Mouse (Mus musculus): ENCODE results near the gene Mdm4. TPM values are rescaled to one million over a fixed set of nuclear protein-coding genes. Genes with fewer than 3 reads are reported as not detected.

Mdm4 gene
- total and polyA plus RNA-seq, 3 experiments = 22.9 to 25.9 (median 23.7) TPM

DNA sequence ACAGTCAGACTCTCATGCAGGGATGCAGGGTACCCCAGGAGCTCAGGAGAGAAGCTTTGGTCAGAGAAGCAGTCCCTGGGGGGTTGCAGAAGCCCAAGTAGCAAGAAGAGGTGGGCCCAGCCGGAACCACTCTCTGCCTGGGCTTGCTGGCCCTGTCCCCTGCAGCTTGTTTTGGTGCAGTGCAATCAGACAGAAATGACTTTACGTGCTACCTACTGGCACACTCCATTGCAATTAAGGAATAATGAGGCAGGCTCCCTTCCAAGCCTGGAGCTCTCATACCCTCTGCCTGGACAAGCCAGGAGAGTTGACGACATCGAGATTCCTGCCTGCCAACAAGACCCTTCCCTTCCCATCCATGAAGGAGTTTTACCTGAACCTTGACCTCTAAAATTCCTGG, 100.1 kb downstream of the Mdm4 start:
- DNase-seq = no peak
- WGBS = 84% methylated on average over 4 of the region's 4 CpGs

DNA sequence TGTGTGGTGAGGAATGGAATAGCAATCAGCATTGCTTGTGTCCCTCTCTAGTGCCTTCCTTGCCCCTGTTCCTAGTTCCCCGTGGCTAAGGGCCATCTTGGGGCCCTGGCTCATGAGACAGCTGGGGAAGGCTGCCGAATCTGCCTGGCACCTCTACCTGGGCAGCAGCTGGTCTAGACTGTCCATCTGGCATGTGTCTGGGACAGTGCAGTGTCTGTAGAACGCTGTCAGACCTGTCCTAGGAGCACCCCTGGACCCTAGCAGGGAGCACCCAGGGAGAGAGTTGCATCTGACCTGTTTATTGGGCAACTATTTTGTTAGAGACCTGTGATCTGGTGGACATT, 101.5 kb downstream of the Mdm4 start:
- intact Hi-C loops (cut with DNase I) = no loop called here
- DNase-seq = no peak
- H3K9ac ChIP-seq (ENCODE audit: low read depth, low read length) = no peak overlapping the region
- TF ChIP-seq CTCF (IDR thresholded peaks at IDR 0.05) (no peak), EP300 (IDR thresholded peaks at IDR 0.05; ENCODE audit: insufficient read depth, low read depth, low read length) (no peak), POLR2A (IDR thresholded peaks at IDR 0.05; ENCODE audit: insufficient read depth, low read depth, low read length) (no peak)
- no peaks in the 10 kb centered on the region for H3K27me3 ChIP-seq (ENCODE audit: control insufficient read depth, insufficient read depth, low read length)
- no peaks in the 10 kb centered on the region for H3K4me1 ChIP-seq (ENCODE audit: control insufficient read depth, insufficient read depth, low read length)
- no peak overlapping the region for H3K4me3 ChIP-seq
- H3K27ac ChIP-seq = no peak overlapping the region
- WGBS = 72% methylated on average over 3 of the region's 3 CpGs
- H3K36me3 ChIP-seq (ENCODE audit: control insufficient read depth, insufficient read depth, low read length) = no peaks in the 10 kb centered on the region
- no peaks in the 10 kb centered on the region for H3K79me2 ChIP-seq (replicated peaks; ENCODE audit: control insufficient read depth, insufficient read depth, low read length)

More for the DNA sequence above, 100.1 kb downstream of the Mdm4 start:
- no peak overlapping the region for H3K4me3 ChIP-seq
- no peak overlapping the region for H3K9ac ChIP-seq (ENCODE audit: low read depth, low read length)
- no peaks in the 10 kb centered on the region for H3K36me3 ChIP-seq (ENCODE audit: control insufficient read depth, insufficient read depth, low read length)
- no peak overlapping the region for H3K27ac ChIP-seq
- TF ChIP-seq EP300 (IDR thresholded peaks at IDR 0.05; ENCODE audit: insufficient read depth, low read depth, low read length) (no peak), POLR2A (IDR thresholded peaks at IDR 0.05; ENCODE audit: insufficient read depth, low read depth, low read length) (no peak), CTCF (IDR thresholded peaks at IDR 0.05) (no peak)
- no peaks in the 10 kb centered on the region for H3K27me3 ChIP-seq (ENCODE audit: control insufficient read depth, insufficient read depth, low read length)
- no peaks in the 10 kb centered on the region for H3K79me2 ChIP-seq (replicated peaks; ENCODE audit: control insufficient read depth, insufficient read depth, low read length)
- intact Hi-C loops (cut with DNase I) = no loop called here
- H3K4me1 ChIP-seq (ENCODE audit: control insufficient read depth, insufficient read depth, low read length) = no peaks in the 10 kb centered on the region

DNA sequence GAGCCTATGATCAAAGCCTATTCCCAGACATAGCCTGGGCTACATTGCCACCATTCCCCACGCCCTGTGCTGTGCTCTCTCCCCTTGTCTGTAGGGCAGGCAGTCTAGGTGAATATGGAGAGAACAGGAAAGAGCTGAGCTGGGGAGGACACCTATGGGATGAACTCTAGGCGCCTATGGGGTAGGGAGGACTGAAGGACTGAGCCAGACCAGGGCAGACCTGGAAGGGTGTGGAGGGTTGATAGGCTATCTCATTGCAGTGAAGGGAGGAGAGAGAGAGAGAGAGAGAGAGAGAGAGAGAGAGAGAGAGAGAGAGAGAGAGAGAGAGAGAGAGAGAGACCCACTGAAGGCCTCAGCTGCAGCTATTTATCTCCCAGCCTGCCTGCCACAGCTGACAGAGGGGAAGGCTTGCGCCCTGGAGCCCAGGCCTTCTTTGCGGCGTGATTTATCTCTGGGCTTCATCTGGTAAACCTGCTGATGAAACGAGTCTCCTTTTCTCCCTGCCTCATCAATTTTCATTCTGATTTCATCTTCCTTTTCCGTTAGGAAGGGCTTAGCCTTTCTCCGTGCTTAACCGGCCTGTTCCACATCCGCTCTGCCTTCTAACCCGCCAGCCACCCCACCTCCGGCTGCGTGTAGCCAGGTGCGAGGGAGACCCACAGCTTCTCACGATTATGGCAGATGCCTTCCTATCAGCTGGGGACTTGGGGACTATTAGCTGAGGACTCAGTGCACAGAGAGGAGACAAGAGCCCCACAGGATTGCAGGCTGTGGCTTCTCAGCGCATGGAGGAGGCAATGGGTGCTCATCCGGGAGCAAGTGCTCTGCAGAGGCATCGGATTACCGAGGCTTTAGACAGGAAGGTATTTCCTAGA, 102.1 kb downstream of the Mdm4 start:
- H3K9ac ChIP-seq (ENCODE audit: low read depth, low read length) = no peak overlapping the region
- intact Hi-C loops (cut with DNase I) = no loop called here
- TF ChIP-seq CTCF (IDR thresholded peaks at IDR 0.05) (no peak), EP300 (IDR thresholded peaks at IDR 0.05; ENCODE audit: insufficient read depth, low read depth, low read length) (no peak), POLR2A (IDR thresholded peaks at IDR 0.05; ENCODE audit: insufficient read depth, low read depth, low read length) (no peak)
- H3K4me3 ChIP-seq = no peak overlapping the region
- H3K27me3 ChIP-seq (ENCODE audit: control insufficient read depth, insufficient read depth, low read length) = no peaks in the 10 kb centered on the region
- no peaks in the 10 kb centered on the region for H3K79me2 ChIP-seq (replicated peaks; ENCODE audit: control insufficient read depth, insufficient read depth, low read length)
- H3K36me3 ChIP-seq (ENCODE audit: control insufficient read depth, insufficient read depth, low read length) = no peaks in the 10 kb centered on the region
- no peaks in the 10 kb centered on the region for H3K4me1 ChIP-seq (ENCODE audit: control insufficient read depth, insufficient read depth, low read length)
- 62% methylated on average over 19 of the region's 19 CpGs for WGBS
- no peak for DNase-seq
- H3K27ac ChIP-seq = no peak overlapping the region

DNA sequence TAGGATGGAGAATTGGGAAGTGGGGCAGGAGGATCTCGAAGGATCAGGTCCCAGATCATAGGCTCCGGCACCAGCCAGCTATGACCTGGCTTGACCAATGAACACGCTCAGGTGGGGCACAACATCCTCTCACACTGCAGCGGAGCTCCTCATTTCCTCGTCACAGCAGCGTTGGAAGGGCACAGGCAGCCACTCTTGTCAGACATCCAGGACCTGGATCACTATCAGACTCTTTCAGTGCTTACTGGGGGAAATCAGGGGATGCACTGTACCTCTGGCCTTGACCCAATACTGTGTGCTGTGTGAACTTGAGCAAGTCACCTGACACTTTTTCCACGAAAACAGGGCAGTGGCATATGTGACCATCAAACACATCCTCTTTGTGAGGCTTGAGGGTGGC, 105.1 kb downstream of the Mdm4 start:
- intact Hi-C loops (cut with DNase I) = no loop called here
- H3K9ac ChIP-seq (ENCODE audit: low read depth, low read length) = no peak overlapping the region
- H3K79me2 ChIP-seq (replicated peaks; ENCODE audit: control insufficient read depth, insufficient read depth, low read length) = no peaks in the 10 kb centered on the region
- no peaks in the 10 kb centered on the region for H3K4me1 ChIP-seq (ENCODE audit: control insufficient read depth, insufficient read depth, low read length)
- WGBS = 73% methylated on average over 7 of the region's 7 CpGs
- H3K27me3 ChIP-seq (ENCODE audit: control insufficient read depth, insufficient read depth, low read length) = no peaks in the 10 kb centered on the region
- no peak overlapping the region for H3K27ac ChIP-seq
- no peaks in the 10 kb centered on the region for H3K36me3 ChIP-seq (ENCODE audit: control insufficient read depth, insufficient read depth, low read length)
- TF ChIP-seq CTCF (IDR thresholded peaks at IDR 0.05) = no peak
- no peak for TF ChIP-seq EP300 (IDR thresholded peaks at IDR 0.05; ENCODE audit: insufficient read depth, low read depth, low read length)
- no peak for TF ChIP-seq POLR2A (IDR thresholded peaks at IDR 0.05; ENCODE audit: insufficient read depth, low read depth, low read length)
- no peak overlapping the region for H3K4me3 ChIP-seq
- no peak for DNase-seq

DNA sequence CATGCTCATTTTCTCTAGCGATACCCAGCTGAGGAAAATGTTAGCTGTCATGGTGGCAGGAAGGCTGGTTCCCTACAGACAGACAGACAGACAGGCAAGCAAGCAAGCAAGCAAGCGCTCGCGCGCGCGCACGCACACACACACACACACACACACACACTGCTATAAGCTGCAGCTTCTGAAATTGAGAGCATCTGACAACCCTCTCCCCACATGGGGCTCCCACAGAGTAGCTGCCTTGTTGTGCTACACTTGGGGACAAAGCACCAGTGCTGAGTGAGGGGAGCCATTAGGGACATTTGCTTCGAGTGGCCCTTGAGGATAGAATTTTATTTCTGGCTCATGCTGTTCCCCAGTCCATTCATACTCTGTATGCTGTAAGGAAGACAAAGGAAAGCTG, 108.1 kb downstream of the Mdm4 start:
- intact Hi-C loops (cut with DNase I) = no loop called here
- no peak overlapping the region for H3K27ac ChIP-seq
- no peaks in the 10 kb centered on the region for H3K27me3 ChIP-seq (ENCODE audit: control insufficient read depth, insufficient read depth, low read length)
- H3K36me3 ChIP-seq (ENCODE audit: control insufficient read depth, insufficient read depth, low read length) = no peaks in the 10 kb centered on the region
- no peaks in the 10 kb centered on the region for H3K79me2 ChIP-seq (replicated peaks; ENCODE audit: control insufficient read depth, insufficient read depth, low read length)
- no peak overlapping the region for H3K9ac ChIP-seq (ENCODE audit: low read depth, low read length)
- H3K4me1 ChIP-seq (ENCODE audit: control insufficient read depth, insufficient read depth, low read length) = no peaks in the 10 kb centered on the region
- no peak for DNase-seq
- 89% methylated on average over 9 of the region's 9 CpGs for WGBS
- H3K4me3 ChIP-seq = no peak overlapping the region
- TF ChIP-seq EP300 (IDR thresholded peaks at IDR 0.05; ENCODE audit: insufficient read depth, low read depth, low read length) (no peak), POLR2A (IDR thresholded peaks at IDR 0.05; ENCODE audit: insufficient read depth, low read depth, low read length) (no peak), CTCF (IDR thresholded peaks at IDR 0.05) (no peak)

DNA sequence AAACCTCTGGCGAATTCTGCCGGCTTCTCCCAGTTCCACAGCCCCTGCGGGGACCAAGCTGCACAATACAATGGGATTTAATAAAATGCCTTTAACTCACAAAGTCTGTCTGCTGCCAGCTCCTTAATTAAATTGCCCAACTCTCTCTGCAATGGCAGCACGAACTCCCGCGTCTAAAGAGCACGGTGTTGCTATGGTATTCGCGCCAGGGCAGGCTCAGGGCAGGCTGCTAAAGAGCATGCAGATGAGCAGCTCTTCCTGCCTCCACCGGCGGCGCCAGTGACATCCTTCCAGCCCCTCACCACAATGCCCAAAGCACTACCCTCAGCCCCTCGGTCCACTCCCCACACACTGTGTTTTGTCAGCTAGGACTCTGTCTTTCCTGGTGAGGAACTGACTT, 109.3 kb downstream of the Mdm4 start:
- Histone ChIP-seq H3K4me3 (no peak overlapping the region), H3K36me3 (ENCODE audit: control insufficient read depth, insufficient read depth, low read length) (no peaks in the 10 kb centered on the region), H3K27me3 (ENCODE audit: control insufficient read depth, insufficient read depth, low read length) (no peaks in the 10 kb centered on the region), H3K4me1 (ENCODE audit: control insufficient read depth, insufficient read depth, low read length) (no peaks in the 10 kb centered on the region), H3K79me2 (replicated peaks; ENCODE audit: control insufficient read depth, insufficient read depth, low read length) (no peaks in the 10 kb centered on the region), H3K27ac (no peak overlapping the region), H3K9ac (ENCODE audit: low read depth, low read length) (no peak overlapping the region)
- no peak for DNase-seq
- intact Hi-C loops (cut with DNase I) = no loop called here
- WGBS = 26% methylated on average over 13 of the region's 13 CpGs
- TF ChIP-seq POLR2A (IDR thresholded peaks at IDR 0.05; ENCODE audit: insufficient read depth, low read depth, low read length) = no peak
- TF ChIP-seq CTCF (IDR thresholded peaks at IDR 0.05) = no peak
- no peak for TF ChIP-seq EP300 (IDR thresholded peaks at IDR 0.05; ENCODE audit: insufficient read depth, low read depth, low read length)
